ENCODE assay signal across 25 mouse cellular contexts in genomic region chr6:91311204-91311603, GRCm38 (mm10).
DNase-seq lines count a peak whose midpoint lies in the region; ATAC-seq lines count a peak whose summit lies in the region.
"Had no signal": no experiment of that assay in that cellular context is flagged by ENCODE, and none has a peak within 500 bp of the region (broad histone marks: within the 10 kb centered on the region; RNA-seq: fewer than 3 reads in every experiment).

No protein-coding gene starts in this region.

- H3K36me3 ChIP-seq in hindbrain, embryonic 15.5 days, result no peaks in the 10 kb centered on the region
- H3K36me3 ChIP-seq in hindbrain, embryonic 14.5 days (replicated peaks; ENCODE audit: control insufficient read depth, insufficient read depth), result no peaks in the 10 kb centered on the region
- H3K36me3 ChIP-seq: embryonic facial prominence, embryonic 13.5 days; embryonic facial prominence, embryonic 15.5 days; forebrain, embryonic 10.5 days; forebrain, embryonic 12.5 days; G1E had no signal

- no peaks in the 10 kb centered on the region for H3K27me3 ChIP-seq in hindbrain, embryonic 15.5 days
- no peaks in the 10 kb centered on the region for H3K27me3 ChIP-seq in hindbrain, embryonic 14.5 days (ENCODE audit: control insufficient read depth, insufficient read depth, low read length)
- H3K27me3 ChIP-seq: embryonic facial prominence, embryonic 15.5 days; forebrain, embryonic 12.5 days had no signal

- no peak overlapping the region for H3K9ac ChIP-seq in hindbrain, embryonic 15.5 days
- H3K9ac ChIP-seq in hindbrain, embryonic 14.5 days, result no peak overlapping the region
- H3K9ac ChIP-seq: embryonic facial prominence, embryonic 13.5 days; embryonic facial prominence, embryonic 15.5 days; forebrain, embryonic 12.5 days had no signal

- no peaks in the 10 kb centered on the region for H3K4me1 ChIP-seq in hindbrain, embryonic 15.5 days (replicated peaks)
- no peaks in the 10 kb centered on the region for H3K4me1 ChIP-seq in hindbrain, embryonic 14.5 days (replicated peaks; ENCODE audit: control insufficient read depth, insufficient read depth, low read length)
- H3K4me1 ChIP-seq: embryonic facial prominence, embryonic 13.5 days; embryonic facial prominence, embryonic 15.5 days; forebrain, embryonic 10.5 days; forebrain, embryonic 12.5 days had no signal

- no peak overlapping the region for H3K27ac ChIP-seq in hindbrain, embryonic 15.5 days (replicated peaks)
- no peak overlapping the region for H3K27ac ChIP-seq in hindbrain, embryonic 14.5 days
- H3K27ac ChIP-seq: embryonic facial prominence, embryonic 13.5 days; embryonic facial prominence, embryonic 15.5 days; forebrain, embryonic 10.5 days; forebrain, embryonic 12.5 days had no signal

- no peak overlapping the region for H3K4me3 ChIP-seq in hindbrain, embryonic 15.5 days
- no peak overlapping the region for H3K4me3 ChIP-seq in hindbrain, embryonic 14.5 days (replicated peaks; ENCODE audit: low read length)
- H3K4me3 ChIP-seq: embryonic facial prominence, embryonic 13.5 days; embryonic facial prominence, embryonic 15.5 days; erythroblast, embryonic 14.5 days; forebrain, embryonic 10.5 days; forebrain, embryonic 12.5 days had no signal

- WGBS in hindbrain, embryonic 15.5 days, result 76% methylated on average over 5 of the region's 5 CpGs
- 79% methylated on average over 5 of the region's 5 CpGs for WGBS in hindbrain, embryonic 14.5 days

- ATAC-seq in hindbrain, embryonic 15.5 days (ENCODE audit: low FRiP score, low read depth), result 0 out of 2 replicates have a peak, but pooled peaks have one; percentile 38
- ATAC-seq in hindbrain, embryonic 14.5 days (ENCODE audit: low FRiP score), result no peak
- ATAC-seq: CD4-positive, CD25-positive, alpha-beta regulatory T cell, adult 4 months; forebrain, embryonic 14.5 days; forebrain, embryonic 16.5 days had no signal

- H3K4me2 ChIP-seq in hindbrain, embryonic 15.5 days, result no peak overlapping the region
- no peak overlapping the region for H3K4me2 ChIP-seq in hindbrain, embryonic 14.5 days (replicated peaks)
- H3K4me2 ChIP-seq: embryonic facial prominence, embryonic 13.5 days; embryonic facial prominence, embryonic 15.5 days; forebrain, embryonic 12.5 days had no signal

- peak; percentile 13 for DNase-seq in cerebellum, adult 11-12 months
- DNase-seq in cerebellum, adult 9-10 months, result no peak
- DNase-seq in cerebellum, postnatal 14 days, result peak; percentile 49 to 50
- no peak for DNase-seq in cerebellum, adult 11 months
- no peak for DNase-seq in hindbrain, embryonic 14.5 days (ENCODE audit: low spot score)
- peak; percentile 6 for DNase-seq in ovary, postnatal 36 days (ENCODE audit: low spot score)
- DNase-seq in ovary, adult 18-20 months (ENCODE audit: low spot score), result no peak
- DNase-seq: adrenal gland, adult 2 months; adrenal gland, postnatal 10 days; adrenal gland, postnatal 25 days; B cell, adult 2 months; cerebellum, adult 18-20 months; cerebellum, adult 9-11 months; cerebellum, postnatal 36 days; embryo, embryonic 11 days had no signal

- H3K9me3 ChIP-seq in hindbrain, embryonic 15.5 days, result peaks cover 3% of the 10 kb centered on the region
- H3K9me3 ChIP-seq in hindbrain, embryonic 14.5 days (ENCODE audit: control insufficient read depth, low read length), result peaks cover 12% of the 10 kb centered on the region
- H3K9me3 ChIP-seq: embryonic facial prominence, embryonic 13.5 days; embryonic facial prominence, embryonic 15.5 days; forebrain, embryonic 12.5 days; G1E had no signal

Comparison
In these comparisons a context has a peak if more than half of its experiments do, and no peak if none do; other contexts are left out.
1. DNase-seq: peak in cerebellum, adult 11-12 months (single experiment), cerebellum, postnatal 14 days (2 of 2) and ovary, postnatal 36 days (single experiment); none in cerebellum, adult 9-10 months (single experiment), cerebellum, adult 11 months (single experiment), hindbrain, embryonic 14.5 days (single experiment) and ovary, adult 18-20 months (single experiment).